Mouse (Mus musculus) neural tube, embryonic 12.5 days (tissue): ENCODE data around the gene Shld2. TPM values are rescaled to one million over a fixed set of nuclear protein-coding genes. Genes with fewer than 3 reads are reported as not detected.
A peak's percentile ranks its signal among the peaks of the same experiment; 100 is the strongest.
"Not testable (repeated sequence)": the region's sequence is repeated elsewhere in the genome, so short reads cannot be mapped to it uniquely, and the experiment has no call there.

Source experiments
- ATAC-seq: fragments of 200-750 bp; cut with Nextera tagmentation; 2 replicates; pipeline ENCODE4 v1.8.0; 2017; ENCODE audit warnings: low read depth, mild to moderate bottlenecking, moderate TSS enrichment, moderate library complexity; ENCODE audit not compliant: low FRiP score
- H3K27ac ChIP-seq: fragments of 300-500 bp; sonication (generic); 2 replicates; pipeline ENCODE4 v1.5.1; 2016
- H3K27me3 ChIP-seq: fragments of 300-500 bp; sonication (generic); replicated peaks from 2 replicates; pipeline ENCODE4 v1.6.1; 2016; ENCODE audit warnings: mild to moderate bottlenecking
- H3K36me3 ChIP-seq: fragments of 300-500 bp; sonication (generic); 2 replicates; pipeline ENCODE4 v1.6.1; 2016; ENCODE audit warnings: mild to moderate bottlenecking
- H3K4me1 ChIP-seq: fragments of 300-500 bp; sonication (generic); 2 replicates; pipeline ENCODE4 v1.6.1; 2016
- H3K4me2 ChIP-seq: fragments of 300-500 bp; sonication (generic); replicated peaks from 2 replicates; pipeline ENCODE4 v1.6.1; 2016; ENCODE audit warnings: mild to moderate bottlenecking
- H3K4me3 ChIP-seq: fragments of 300-500 bp; sonication (generic); 2 replicates; pipeline ENCODE4 v1.5.1; 2016
- H3K9ac ChIP-seq: fragments of 300-500 bp; sonication (generic); 2 replicates; pipeline ENCODE4 v1.6.1; 2016; ENCODE audit warnings: mild to moderate bottlenecking
- H3K9me3 ChIP-seq: fragments of 300-500 bp; sonication (generic); 2 replicates; pipeline ENCODE4 v1.6.1; 2016; ENCODE audit warnings: mild to moderate bottlenecking
- WGBS: fragments of 180-500 bp; shearing (Covaris S2); methylation state at CpG from one replicate; pipeline ENCODE4 v1.1.7; 2016; 5-methylcytosine and 5-hydroxymethylcytosine counted together
- polyA plus RNA-seq: library from polyadenylated mRNA; unstranded; fragments of >200 nt; fragmentation: Nextera tagmentation; extraction: Ambion mirVana; gene quantifications from 2 replicates; pipeline ENCODE4 v1.2.1, GENCODE M21; 2016

The Shld2 gene
- polyA plus RNA-seq, 1 experiment from 2014 or later: 7.2 TPM

- H3K9me3 ChIP-seq: no peaks in the 10 kb centered on the region
- H3K9ac ChIP-seq: no peak overlapping the region
- no peak overlapping the region for H3K4me2 ChIP-seq
- 94% methylated on average over 2 of the region's 2 CpGs for WGBS
- H3K27ac ChIP-seq: no peak overlapping the region
- ATAC-seq: no peak
- peaks cover 16% of the 10 kb centered on the region for H3K4me1 ChIP-seq
- H3K27me3 ChIP-seq: no peaks in the 10 kb centered on the region
- no peak overlapping the region for H3K4me3 ChIP-seq
- peaks cover 14% of the 10 kb centered on the region for H3K36me3 ChIP-seq
Observed at GRCm38 (mm10) chr14:34316346-34316745, 6.1 kb upstream of the Shld2 start.

DNA sequence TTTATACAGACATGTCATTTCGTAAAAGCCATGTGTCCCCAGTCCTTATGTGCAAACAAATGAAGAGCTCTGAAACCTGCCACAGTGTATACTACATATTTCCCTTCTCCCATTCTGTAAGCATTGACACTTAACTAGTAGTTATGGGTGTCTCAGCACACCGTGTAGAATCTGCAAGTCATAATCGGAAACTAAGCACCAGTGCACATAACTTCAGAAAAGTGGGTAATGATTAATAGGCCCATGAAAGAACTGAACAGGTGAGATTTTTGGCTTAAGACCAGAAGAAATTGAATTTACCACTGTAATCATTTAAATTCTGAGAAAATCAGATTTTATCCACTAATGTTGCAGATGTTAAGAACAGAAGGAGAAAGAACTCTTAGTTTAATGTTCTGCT lies 4.5 kb upstream of the Shld2 start:
- Histone ChIP-seq H3K27ac (no peak overlapping the region), H3K4me3 (no peak overlapping the region), H3K9me3 (no peaks in the 10 kb centered on the region), H3K9ac (no peak overlapping the region), H3K36me3 (peaks cover 2% of the 10 kb centered on the region; the same call in 1 of the 2 replicates), H3K27me3 (no peaks in the 10 kb centered on the region), H3K4me1 (peaks cover 16% of the 10 kb centered on the region), H3K4me2 (no peak overlapping the region)
- ATAC-seq: no peak
- WGBS: 94% methylated on average over 3 of the region's 3 CpGs

GRCm38 (mm10) chr14:34314383-34314782 lies 4.1 kb upstream of the Shld2 start:
- H3K4me1 ChIP-seq: peaks cover 16% of the 10 kb centered on the region
- H3K4me2 ChIP-seq, H3K27ac ChIP-seq, ATAC-seq, H3K9me3 ChIP-seq, H3K36me3 ChIP-seq, H3K9ac ChIP-seq, H3K27me3 ChIP-seq, H3K4me3 ChIP-seq: not testable (repeated sequence)
- 91% methylated on average over 8 of the region's 8 CpGs for WGBS

- Histone ChIP-seq H3K36me3 (no peaks in the 10 kb centered on the region), H3K27ac (no peak overlapping the region), H3K4me1 (peaks cover 16% of the 10 kb centered on the region), H3K4me3 (no peak overlapping the region), H3K9ac (no peak overlapping the region), H3K9me3 (no peaks in the 10 kb centered on the region), H3K27me3 (no peaks in the 10 kb centered on the region), H3K4me2 (no peak overlapping the region; the same call in 1 of the 2 replicates)
- ATAC-seq: no peak
- 92% methylated on average over 3 of the region's 3 CpGs for WGBS
Observed at GRCm38 (mm10) chr14:34313612-34314011, 3.3 kb upstream of the Shld2 start.

- Histone ChIP-seq H3K9me3 (no peaks in the 10 kb centered on the region), H3K9ac (peak overlapping the region; percentile 27), H3K4me1 (peaks cover 16% of the 10 kb centered on the region), H3K4me2 (peak overlapping the region; percentile 84), H3K27ac (no peak overlapping the region), H3K4me3 (peak overlapping the region; percentile 94), H3K27me3 (no peaks in the 10 kb centered on the region), H3K36me3 (no peaks in the 10 kb centered on the region)
- WGBS: 11% methylated on average over 5 of the region's 6 CpGs
- no peak for ATAC-seq
Observed at GRCm38 (mm10) chr14:34312339-34313048, 2.2 kb upstream of the Shld2 start.

- peaks cover 16% of the 10 kb centered on the region for H3K4me1 ChIP-seq
- H3K4me2 ChIP-seq: peak overlapping the region; percentile 84
- H3K9me3 ChIP-seq: no peaks in the 10 kb centered on the region
- WGBS: 2% methylated on average over 4 of the region's 4 CpGs
- H3K4me3 ChIP-seq: peak overlapping the region; percentile 94
- peak overlapping the region; percentile 94 for H3K9ac ChIP-seq
- ATAC-seq: no peak
- no peaks in the 10 kb centered on the region for H3K36me3 ChIP-seq
- no peak overlapping the region for H3K27ac ChIP-seq
- no peaks in the 10 kb centered on the region for H3K27me3 ChIP-seq
Observed at GRCm38 (mm10) chr14:34311691-34312090, 1.4 kb upstream of the Shld2 start.

DNA sequence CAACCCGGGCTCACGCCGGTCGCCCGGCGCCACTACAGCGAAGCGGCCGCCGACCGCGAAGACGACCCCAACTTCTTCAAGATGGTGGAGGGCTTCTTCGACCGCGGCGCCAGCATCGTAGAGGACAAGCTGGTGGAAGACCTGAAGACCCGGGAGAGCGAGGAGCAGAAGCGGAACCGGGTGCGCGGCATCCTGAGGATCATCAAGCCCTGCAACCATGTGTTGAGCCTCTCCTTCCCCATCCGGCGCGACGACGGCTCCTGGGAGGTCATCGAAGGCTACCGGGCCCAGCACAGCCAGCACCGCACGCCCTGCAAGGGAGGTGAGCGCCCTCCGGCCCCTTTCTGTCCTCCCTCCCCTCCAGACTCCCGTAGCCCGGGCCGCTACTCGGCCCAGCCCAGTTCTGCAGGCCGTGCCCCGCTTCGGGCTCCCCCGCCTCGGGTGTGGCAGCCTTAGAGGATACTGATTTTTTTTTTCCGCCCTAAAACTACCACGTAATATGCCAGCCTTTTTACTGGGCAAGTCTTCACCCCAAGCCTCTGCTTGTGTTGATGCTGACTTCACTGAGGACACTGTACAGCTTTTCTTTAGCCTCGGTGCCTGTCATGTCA lies 833 bp upstream of the Shld2 start:
- Histone ChIP-seq H3K27me3 (no peaks in the 10 kb centered on the region), H3K9me3 (no peaks in the 10 kb centered on the region), H3K36me3 (no peaks in the 10 kb centered on the region), H3K27ac (peak overlapping the region; percentile 96), H3K4me3 (peak overlapping the region; percentile 94), H3K4me1 (peaks cover 16% of the 10 kb centered on the region), H3K4me2 (peak overlapping the region; percentile 84), H3K9ac (peak overlapping the region; percentile 94)
- ATAC-seq: peak; percentile 39; the same call in 1 of the 2 replicates
- under 1% methylated on average over 47 of the region's 47 CpGs for WGBS

DNA sequence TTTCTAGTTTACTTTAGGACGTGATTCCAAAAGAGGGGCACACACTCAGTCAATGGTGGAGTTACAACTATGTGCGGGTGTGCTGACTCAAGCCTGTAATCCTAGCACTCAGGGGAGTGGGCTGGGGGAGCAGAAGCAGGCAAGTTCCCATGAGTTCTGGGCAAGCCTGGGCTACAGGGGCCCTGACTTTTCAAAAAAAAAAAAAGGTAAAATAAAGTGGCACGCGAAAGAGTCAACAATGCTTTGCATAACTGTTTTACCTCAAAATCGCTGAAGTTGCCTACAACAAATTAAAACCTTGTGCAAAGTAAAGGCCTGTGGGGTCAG lies 423 bp downstream of the Shld2 start:
- peak overlapping the region; percentile 84 for H3K4me2 ChIP-seq
- H3K9ac ChIP-seq: peak overlapping the region; percentile 94
- ATAC-seq: no peak
- H3K27ac ChIP-seq: peak overlapping the region; percentile 96
- no peaks in the 10 kb centered on the region for H3K27me3 ChIP-seq
- H3K4me3 ChIP-seq: peak overlapping the region; percentile 94
- H3K9me3 ChIP-seq: no peaks in the 10 kb centered on the region
- no peaks in the 10 kb centered on the region for H3K36me3 ChIP-seq
- WGBS: 12% methylated on average over 5 of the region's 5 CpGs
- peaks cover 16% of the 10 kb centered on the region for H3K4me1 ChIP-seq

- H3K4me1 ChIP-seq: peaks cover 16% of the 10 kb centered on the region
- H3K9me3 ChIP-seq: no peaks in the 10 kb centered on the region
- ATAC-seq: no peak
- no peaks in the 10 kb centered on the region for H3K36me3 ChIP-seq
- H3K4me2 ChIP-seq: no peak overlapping the region
- H3K27me3 ChIP-seq: no peaks in the 10 kb centered on the region
- H3K9ac ChIP-seq: no peak overlapping the region
- H3K27ac ChIP-seq: no peak overlapping the region
- H3K4me3 ChIP-seq: no peak overlapping the region
- 95% methylated on average over 4 of the region's 4 CpGs for WGBS
Observed at GRCm38 (mm10) chr14:34309266-34309665, 1.0 kb downstream of the Shld2 start.

DNA sequence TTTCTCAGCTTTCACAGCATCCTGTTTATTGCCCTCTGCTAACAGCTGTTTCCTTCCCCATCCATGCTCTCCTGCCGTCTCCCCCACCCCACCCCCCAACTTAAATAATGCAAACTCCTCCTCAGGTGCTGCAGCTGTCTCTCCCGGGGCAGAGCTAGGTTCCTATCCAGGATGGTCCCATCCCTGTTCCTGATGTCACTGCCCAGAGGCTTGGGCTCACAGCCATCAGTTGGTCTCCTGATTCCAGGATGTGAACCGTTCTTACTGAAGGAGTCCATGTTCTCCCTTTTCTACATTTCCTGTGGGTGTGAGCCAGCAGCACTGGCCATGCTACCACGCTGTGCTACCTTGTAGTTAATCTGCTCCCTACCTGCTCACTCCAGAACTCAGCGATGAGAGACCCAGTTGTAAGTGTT lies 7.0 kb downstream of the Shld2 start:
- no peak for ATAC-seq
- Histone ChIP-seq H3K4me3 (no peak overlapping the region), H3K9me3 (no peaks in the 10 kb centered on the region), H3K9ac (no peak overlapping the region), H3K27me3 (no peaks in the 10 kb centered on the region), H3K4me1 (no peaks in the 10 kb centered on the region; the same call in 1 of the 2 replicates), H3K36me3 (no peaks in the 10 kb centered on the region), H3K4me2 (no peak overlapping the region), H3K27ac (no peak overlapping the region)
- 20% methylated on average over 5 of the region's 5 CpGs for WGBS

DNA sequence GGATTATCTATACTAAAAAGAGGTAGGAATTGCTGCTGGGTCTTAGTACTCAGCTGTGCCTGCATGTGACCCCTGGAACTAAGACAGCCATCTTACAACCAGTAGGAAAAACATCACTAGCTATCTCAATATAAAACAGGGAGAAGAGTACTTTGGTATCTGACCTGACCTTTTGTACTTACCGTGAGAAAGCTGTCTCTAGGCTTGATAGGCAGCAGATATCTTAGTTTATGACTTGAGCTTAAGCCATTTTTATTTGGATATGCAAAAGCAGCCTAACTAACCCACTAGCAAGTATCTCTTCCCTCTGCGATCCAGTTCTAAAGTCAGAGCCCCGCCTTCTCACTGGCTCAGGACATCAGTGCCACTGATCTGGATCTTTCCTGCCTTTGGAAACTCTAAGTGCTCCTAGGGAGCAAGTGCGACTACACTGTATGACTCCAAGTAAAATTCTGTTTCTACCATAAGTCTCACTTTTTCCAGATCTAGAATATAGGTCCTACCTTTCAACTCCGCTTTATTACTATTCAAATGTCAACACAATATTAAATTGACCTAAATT lies 7.5 kb downstream of the Shld2 start:
- H3K4me2 ChIP-seq: no peak overlapping the region
- WGBS: 77% methylated on average over 5 of the region's 5 CpGs
- no peak for ATAC-seq

DNA sequence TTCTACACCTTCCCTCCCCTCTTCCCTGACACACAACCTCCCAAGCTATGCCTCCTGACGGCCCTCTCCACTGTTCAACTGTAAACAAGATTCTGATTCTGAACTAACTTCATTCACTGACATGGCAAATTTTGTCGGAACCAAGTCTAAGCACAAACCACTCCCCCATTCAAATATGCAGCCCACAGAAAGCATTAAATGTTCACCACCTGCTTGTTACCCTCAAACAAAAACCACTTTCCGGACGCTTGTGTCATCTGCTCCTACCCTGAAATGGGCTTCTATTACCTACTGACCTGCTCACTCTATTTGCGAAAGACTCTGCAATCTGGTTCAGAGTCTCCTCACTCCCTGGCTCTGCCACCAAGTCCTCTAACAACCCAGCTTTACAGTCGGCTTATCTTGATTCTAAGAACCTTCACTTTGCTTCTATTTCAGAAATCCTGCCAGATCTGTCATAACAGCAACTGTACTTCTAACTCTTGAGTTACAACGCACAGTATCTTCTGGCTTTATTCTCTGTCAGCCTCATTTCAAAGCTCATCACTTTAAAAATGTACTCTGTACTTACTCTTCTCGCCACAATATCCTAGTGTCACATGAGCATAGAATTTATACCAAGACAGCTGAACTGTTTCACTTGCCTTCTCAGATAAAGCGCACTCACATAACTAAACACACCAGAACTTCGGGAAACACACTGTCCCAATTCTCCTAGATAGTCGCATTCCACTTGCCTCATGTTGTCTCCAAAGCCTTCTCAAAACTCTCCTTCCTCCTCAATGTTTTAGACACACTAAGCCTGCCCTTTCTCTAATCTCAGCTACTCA lies 11.2 kb downstream of the Shld2 start:
- whole genome bisulfite sequencing: 83% methylated on average over 11 of the region's 11 CpGs
- no peak overlapping the region for H3K4me3 ChIP-seq
- H3K9ac ChIP-seq: no peak overlapping the region
- no peaks in the 10 kb centered on the region for H3K9me3 ChIP-seq
- H3K36me3 ChIP-seq: no peaks in the 10 kb centered on the region
- no peak overlapping the region for H3K27ac ChIP-seq
- H3K4me2 ChIP-seq: no peak overlapping the region
- H3K4me1 ChIP-seq: no peaks in the 10 kb centered on the region; the same call in 1 of the 2 replicates
- no peaks in the 10 kb centered on the region for H3K27me3 ChIP-seq
- ATAC-seq: no peak

More for the DNA sequence above, 7.5 kb downstream of the Shld2 start:
- Histone ChIP-seq H3K27ac (no peak overlapping the region), H3K9me3 (no peaks in the 10 kb centered on the region), H3K27me3 (no peaks in the 10 kb centered on the region), H3K4me3 (no peak overlapping the region), H3K4me1 (no peaks in the 10 kb centered on the region; the same call in 1 of the 2 replicates), H3K36me3 (no peaks in the 10 kb centered on the region), H3K9ac (no peak overlapping the region)
